Mouse (Mus musculus): ENCODE data around the gene Ly6g6e. TPM values are rescaled to one million over a fixed set of nuclear protein-coding genes. Genes with fewer than 3 reads are reported as not detected.
A peak's percentile ranks its signal among the peaks of the same experiment; 100 is the strongest.

Ly6g6e gene
- polyA plus RNA-seq, 1 experiment from 2014 or later = 12.3 TPM

GRCm38 (mm10) chr17:35048932-35049440, 27.7 kb upstream of the Ly6g6e start:
- H3K27ac ChIP-seq (ENCODE audit: low read length) = no peak overlapping the region
- no peaks in the 10 kb centered on the region for H3K36me3 ChIP-seq (ENCODE audit: control insufficient read depth, insufficient read depth)
- no peaks in the 10 kb centered on the region for H3K9me3 ChIP-seq (ENCODE audit: control insufficient read depth, low read length)
- peaks cover 35% of the 10 kb centered on the region for H3K4me1 ChIP-seq (replicated peaks; ENCODE audit: control insufficient read depth, insufficient read depth, low read length)
- H3K9ac ChIP-seq (replicated peaks; ENCODE audit: low read depth, low read length) = no peak overlapping the region
- no peak for ATAC-seq
- no peak overlapping the region for H3K4me3 ChIP-seq (replicated peaks; ENCODE audit: low read length)
- no peak overlapping the region for H3K4me2 ChIP-seq (ENCODE audit: low read length)
- WGBS = 75% methylated on average over 5 of the region's 5 CpGs
- H3K27me3 ChIP-seq (replicated peaks; ENCODE audit: control insufficient read depth, insufficient read depth, low read length) = no peaks in the 10 kb centered on the region

DNA sequence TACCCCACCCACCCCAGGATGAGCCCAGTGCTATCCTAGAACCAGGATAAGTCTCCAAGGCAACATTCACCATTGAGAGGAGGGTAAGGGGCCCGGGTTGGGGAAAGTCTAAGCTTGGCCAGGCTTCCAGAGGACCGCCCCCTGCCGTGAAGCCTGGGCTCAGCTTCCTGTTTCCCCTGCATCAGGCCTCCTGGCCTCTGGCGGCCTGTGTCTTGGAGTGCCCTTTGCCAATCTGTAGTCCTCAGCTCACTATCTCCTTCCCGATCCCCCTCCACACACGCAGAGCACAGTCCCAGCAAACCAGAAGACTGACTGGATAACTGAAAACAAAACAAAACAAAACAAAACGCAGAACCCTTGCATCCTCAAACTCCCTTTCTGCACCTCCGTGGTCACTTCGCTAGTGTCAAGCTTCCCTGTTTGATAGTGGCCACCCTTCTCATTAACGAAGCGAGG, 27.1 kb upstream of the Ly6g6e start, which contains the start of gene Clic1:
Gene Clic1, plus strand, starts transcription at position 406 of the 456 bp plus-strand sequence.
- peak within 1 kb of the TSS; percentile 87 for H3K27ac ChIP-seq (ENCODE audit: low read length)
- WGBS = 4% methylated on average over 11 of the region's 11 CpGs

DNA sequence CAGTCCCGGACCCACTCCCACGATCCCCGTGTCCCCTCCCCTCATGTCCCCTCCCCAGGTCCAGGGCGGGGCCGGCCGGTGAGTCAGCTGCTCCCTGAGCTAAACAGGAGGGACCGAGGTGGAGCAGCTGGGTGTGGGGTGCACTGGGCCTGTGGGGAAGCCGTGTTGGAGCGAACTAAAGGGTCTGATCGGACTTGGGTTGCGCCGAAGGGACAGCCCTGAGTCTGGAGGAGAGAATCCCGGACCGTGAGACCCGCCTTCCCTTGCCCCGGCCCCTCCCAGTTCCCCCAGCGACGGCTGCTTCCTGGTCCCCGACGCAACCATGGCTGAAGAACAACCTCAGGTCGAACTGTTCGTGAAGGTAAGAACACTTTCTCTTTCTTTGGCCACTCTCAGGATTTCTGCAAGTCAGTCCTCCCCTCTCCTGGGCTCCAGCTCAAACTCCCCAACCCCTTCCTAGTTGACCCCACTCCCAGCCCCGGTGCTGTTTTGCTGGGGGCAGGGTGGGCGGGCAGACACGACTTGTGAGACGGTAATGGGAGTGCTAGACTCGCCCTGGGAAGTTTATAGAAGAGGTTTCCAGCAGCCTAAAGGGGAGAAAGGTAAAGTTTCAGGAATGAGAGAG, 26.5 kb upstream of the Ly6g6e start:
- no peak for ATAC-seq
- H3K27ac ChIP-seq (ENCODE audit: low read length) = peak overlapping the region; percentile 87
- H3K36me3 ChIP-seq (ENCODE audit: control insufficient read depth, insufficient read depth) = 0 out of 2 replicates have a peak, but pooled peaks cover 2% of the 10 kb centered on the region
- WGBS = 1% methylated on average over 27 of the region's 27 CpGs
- peak overlapping the region; percentile 49 for H3K4me3 ChIP-seq (replicated peaks; ENCODE audit: low read length)
- H3K27me3 ChIP-seq (replicated peaks; ENCODE audit: control insufficient read depth, insufficient read depth, low read length) = no peaks in the 10 kb centered on the region
- H3K4me2 ChIP-seq (ENCODE audit: low read length) = peak overlapping the region; percentile 58
- H3K4me1 ChIP-seq (replicated peaks; ENCODE audit: control insufficient read depth, insufficient read depth, low read length) = peaks cover 35% of the 10 kb centered on the region
- no peaks in the 10 kb centered on the region for H3K9me3 ChIP-seq (ENCODE audit: control insufficient read depth, low read length)
- H3K9ac ChIP-seq (replicated peaks; ENCODE audit: low read depth, low read length) = peak overlapping the region; percentile 62

More for the DNA sequence above, 27.1 kb upstream of the Ly6g6e start, which contains the start of gene Clic1:
- H3K27me3 ChIP-seq (replicated peaks; ENCODE audit: control insufficient read depth, insufficient read depth, low read length) = no peaks in the 10 kb centered on the region
- H3K9ac ChIP-seq (replicated peaks; ENCODE audit: low read depth, low read length) = peak within 1 kb of the TSS; percentile 62
- peak within 1 kb of the TSS; percentile 58 for H3K4me2 ChIP-seq (ENCODE audit: low read length)
- no peaks in the 10 kb centered on the region for H3K9me3 ChIP-seq (ENCODE audit: control insufficient read depth, low read length)
- H3K4me1 ChIP-seq (replicated peaks; ENCODE audit: control insufficient read depth, insufficient read depth, low read length) = peaks cover 35% of the 10 kb centered on the region
- no peak for ATAC-seq
- H3K36me3 ChIP-seq (ENCODE audit: control insufficient read depth, insufficient read depth) = 0 out of 2 replicates have a peak, but pooled peaks cover 2% of the 10 kb centered on the region
- peak within 1 kb of the TSS; percentile 49 for H3K4me3 ChIP-seq (replicated peaks; ENCODE audit: low read length)

- 0 out of 2 replicates have a peak, but pooled peaks cover 2% of the 10 kb centered on the region for H3K36me3 ChIP-seq (ENCODE audit: control insufficient read depth, insufficient read depth)
- peak overlapping the region; percentile 47 for H3K4me3 ChIP-seq (replicated peaks; ENCODE audit: low read length)
- peaks cover 30% of the 10 kb centered on the region for H3K4me1 ChIP-seq (replicated peaks; ENCODE audit: control insufficient read depth, insufficient read depth, low read length)
- no peaks in the 10 kb centered on the region for H3K27me3 ChIP-seq (replicated peaks; ENCODE audit: control insufficient read depth, insufficient read depth, low read length)
- H3K9ac ChIP-seq (replicated peaks; ENCODE audit: low read depth, low read length) = peak overlapping the region; percentile 69
- no peaks in the 10 kb centered on the region for H3K9me3 ChIP-seq (ENCODE audit: control insufficient read depth, low read length)
- WGBS = under 1% methylated on average over 21 of the region's 21 CpGs
- peak overlapping the region; percentile 58 for H3K4me2 ChIP-seq (ENCODE audit: low read length)
- H3K27ac ChIP-seq (ENCODE audit: low read length) = peak overlapping the region; percentile 88
- peak; percentile 23; the same call in 1 of the 2 replicates for ATAC-seq
Measured at GRCm38 (mm10) chr17:35051156-35052086, 25.3 kb upstream of the Ly6g6e start.

GRCm38 (mm10) chr17:35052271-35052798, 24.4 kb upstream of the Ly6g6e start:
- peak overlapping the region; percentile 58 for H3K4me2 ChIP-seq (ENCODE audit: low read length)
- peaks cover 30% of the 10 kb centered on the region for H3K4me1 ChIP-seq (replicated peaks; ENCODE audit: control insufficient read depth, insufficient read depth, low read length)
- H3K27me3 ChIP-seq (replicated peaks; ENCODE audit: control insufficient read depth, insufficient read depth, low read length) = no peaks in the 10 kb centered on the region
- H3K4me3 ChIP-seq (replicated peaks; ENCODE audit: low read length) = no peak overlapping the region; the same call in 1 of the 2 replicates
- ATAC-seq = no peak
- peak overlapping the region; percentile 69 for H3K9ac ChIP-seq (replicated peaks; ENCODE audit: low read depth, low read length)
- peak overlapping the region; percentile 88 for H3K27ac ChIP-seq (ENCODE audit: low read length)
- H3K9me3 ChIP-seq (ENCODE audit: control insufficient read depth, low read length) = no peaks in the 10 kb centered on the region
- H3K36me3 ChIP-seq (ENCODE audit: control insufficient read depth, insufficient read depth) = 0 out of 2 replicates have a peak, but pooled peaks cover 2% of the 10 kb centered on the region
- 70% methylated on average over 12 of the region's 12 CpGs for WGBS

DNA sequence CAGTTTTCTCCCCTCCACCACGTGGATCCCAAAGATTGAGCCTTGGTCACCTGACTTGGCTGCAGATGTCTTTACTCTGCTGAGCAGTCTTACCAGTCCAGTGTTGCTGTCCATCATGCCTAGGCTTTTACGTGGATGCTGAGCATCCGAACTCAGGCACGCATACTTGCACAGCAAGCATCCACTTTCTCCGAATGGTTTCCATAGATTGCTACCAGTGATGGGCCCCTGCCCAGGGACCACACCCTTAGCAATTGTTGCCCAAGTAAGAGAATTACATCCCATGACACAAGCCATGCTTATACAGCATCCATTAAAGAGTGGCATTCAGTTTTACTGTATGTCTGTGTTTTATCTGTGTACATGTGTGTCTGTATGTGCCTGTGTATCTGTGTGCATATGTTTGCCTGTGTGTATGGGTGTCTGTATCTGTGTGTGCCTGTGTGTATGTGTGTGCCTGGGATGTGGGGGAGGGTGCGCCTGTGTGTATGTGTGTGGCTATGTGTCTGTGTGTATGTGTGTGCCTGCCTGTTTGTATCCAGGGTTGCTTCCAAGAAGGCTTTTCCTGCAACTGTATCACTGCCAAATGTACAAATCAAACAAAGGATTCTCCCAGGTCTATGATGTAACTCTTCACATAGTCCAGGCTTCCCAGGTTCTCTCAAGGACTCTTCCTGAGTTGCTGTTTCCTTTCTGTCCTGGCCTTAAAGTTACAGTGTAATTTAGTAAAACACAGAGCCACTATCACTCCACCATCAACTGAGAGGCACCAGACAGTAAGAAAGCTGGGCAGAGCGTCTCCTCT, 20.8 kb upstream of the Ly6g6e start:
- 91% methylated on average over 7 of the region's 7 CpGs for WGBS
- no peak overlapping the region for H3K4me3 ChIP-seq (replicated peaks; ENCODE audit: low read length)
- no peak overlapping the region for H3K27ac ChIP-seq (ENCODE audit: low read length)
- H3K27me3 ChIP-seq (replicated peaks; ENCODE audit: control insufficient read depth, insufficient read depth, low read length) = no peaks in the 10 kb centered on the region
- no peak for ATAC-seq
- H3K4me2 ChIP-seq (ENCODE audit: low read length) = no peak overlapping the region
- peaks cover 2% of the 10 kb centered on the region; the same call in 1 of the 2 replicates for H3K36me3 ChIP-seq (ENCODE audit: control insufficient read depth, insufficient read depth)
- peaks cover 29% of the 10 kb centered on the region for H3K4me1 ChIP-seq (replicated peaks; ENCODE audit: control insufficient read depth, insufficient read depth, low read length)
- no peaks in the 10 kb centered on the region for H3K9me3 ChIP-seq (ENCODE audit: control insufficient read depth, low read length)
- H3K9ac ChIP-seq (replicated peaks; ENCODE audit: low read depth, low read length) = no peak overlapping the region

DNA sequence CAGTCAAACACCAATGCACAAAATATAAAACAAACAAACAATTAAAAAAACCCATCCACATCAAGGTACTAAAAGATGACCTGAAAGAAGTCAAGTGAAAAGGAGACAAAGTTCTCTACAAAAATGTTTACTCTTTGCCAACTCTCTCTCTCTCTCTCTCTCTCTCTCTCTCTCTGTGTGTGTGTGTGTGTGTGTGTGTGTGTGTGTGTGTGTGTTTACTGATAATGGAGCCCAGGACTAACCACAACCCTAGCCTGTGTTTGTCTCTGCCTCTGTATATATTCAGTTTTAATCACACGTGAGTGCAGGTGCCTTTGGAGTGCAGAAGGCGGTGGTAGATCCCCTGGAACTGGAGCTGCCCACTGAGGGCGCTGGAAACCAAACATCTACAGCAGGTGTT, 19.6 kb upstream of the Ly6g6e start:
- no peak for ATAC-seq
- Histone ChIP-seq H3K4me1 (replicated peaks; ENCODE audit: control insufficient read depth, insufficient read depth, low read length) (peaks cover 25% of the 10 kb centered on the region), H3K4me2 (ENCODE audit: low read length) (no peak overlapping the region), H3K27ac (ENCODE audit: low read length) (no peak overlapping the region), H3K9ac (replicated peaks; ENCODE audit: low read depth, low read length) (no peak overlapping the region), H3K9me3 (ENCODE audit: control insufficient read depth, low read length) (no peaks in the 10 kb centered on the region), H3K4me3 (replicated peaks; ENCODE audit: low read length) (no peak overlapping the region), H3K36me3 (ENCODE audit: control insufficient read depth, insufficient read depth) (peaks cover 5% of the 10 kb centered on the region; the same call in 1 of the 2 replicates), H3K27me3 (replicated peaks; ENCODE audit: control insufficient read depth, insufficient read depth, low read length) (no peaks in the 10 kb centered on the region)
- 82% methylated on average over 3 of the region's 3 CpGs for WGBS

DNA sequence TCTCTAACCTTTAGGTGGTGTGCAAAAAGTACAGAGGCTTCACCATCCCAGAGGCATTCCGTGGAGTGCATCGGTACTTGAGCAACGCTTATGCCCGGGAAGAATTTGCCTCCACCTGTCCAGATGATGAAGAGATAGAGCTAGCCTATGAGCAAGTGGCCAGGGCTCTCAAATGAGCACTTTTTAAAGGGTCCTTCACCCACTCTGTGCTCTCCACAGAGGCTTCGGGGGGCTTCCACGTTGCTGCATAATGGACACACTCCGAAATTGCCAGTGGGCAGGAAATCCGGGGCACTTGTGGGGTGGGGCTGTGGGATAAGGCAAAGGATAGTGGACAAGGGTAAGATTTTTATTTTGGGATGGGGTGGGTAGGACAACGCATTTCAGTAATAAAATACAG, 18.4 kb upstream of the Ly6g6e start:
- H3K4me3 ChIP-seq (replicated peaks; ENCODE audit: low read length) = peak overlapping the region; percentile 77
- no peak overlapping the region for H3K27ac ChIP-seq (ENCODE audit: low read length)
- no peaks in the 10 kb centered on the region for H3K9me3 ChIP-seq (ENCODE audit: control insufficient read depth, low read length)
- H3K4me2 ChIP-seq (ENCODE audit: low read length) = no peak overlapping the region; the same call in 1 of the 2 replicates
- H3K4me1 ChIP-seq (replicated peaks; ENCODE audit: control insufficient read depth, insufficient read depth, low read length) = peaks cover 22% of the 10 kb centered on the region
- H3K27me3 ChIP-seq (replicated peaks; ENCODE audit: control insufficient read depth, insufficient read depth, low read length) = no peaks in the 10 kb centered on the region
- 65% methylated on average over 9 of the region's 9 CpGs for WGBS
- H3K9ac ChIP-seq (replicated peaks; ENCODE audit: low read depth, low read length) = peak overlapping the region; percentile 66; the same call in 1 of the 2 replicates
- peaks cover 5% of the 10 kb centered on the region; the same call in 1 of the 2 replicates for H3K36me3 ChIP-seq (ENCODE audit: control insufficient read depth, insufficient read depth)
- no peak; the same call in 1 of the 2 replicates for ATAC-seq
